Mouse (Mus musculus): ENCODE data around the gene Nop56. TPM values are rescaled to one million over a fixed set of nuclear protein-coding genes. Genes with fewer than 3 reads are reported as not detected.

The Nop56 gene
- total RNA-seq, 2 experiments from 2014 or later: 171 to 187 TPM

- peak; percentile 54 to 69 for DNase-seq (ENCODE audit: low spot score in 2 of 2)
Measured at GRCm38 (mm10) chr2:130294936-130295277, 20.7 kb downstream of the Nop56 start, which contains the start of gene Ebf4. Ebf4 (plus strand) TSS chr2:130295169.

- peak; percentile 68 to 77 for DNase-seq (ENCODE audit: low spot score in 2 of 2)
Measured at GRCm38 (mm10) chr2:130295331-130296133, 21.3 kb downstream of the Nop56 start.

GRCm38 (mm10) chr2:130296134-130296745, 22.0 kb downstream of the Nop56 start:
- DNase-seq (ENCODE audit: low spot score in 2 of 2): no peak

GRCm38 (mm10) chr2:130297580-130297979, 23.4 kb downstream of the Nop56 start:
- no peak for DNase-seq (ENCODE audit: low spot score in 2 of 2)

GRCm38 (mm10) chr2:130303014-130303413, 28.8 kb downstream of the Nop56 start:
- no peak for DNase-seq (ENCODE audit: low spot score in 2 of 2)

GRCm38 (mm10) chr2:130327057-130327456, 52.8 kb downstream of the Nop56 start:
- DNase-seq (ENCODE audit: low spot score in 2 of 2): no peak

Other genes starting within 250 kb of the Nop56 start
- under 1 TPM; 0.36 to 0.59 TPM for gene Tgm6, start 162.0 kb upstream of the Nop56 start, total RNA-seq (2021)
- 100 to 1,000 TPM; 103 to 106 TPM for gene Snrpb, start 95.0 kb upstream of the Nop56 start, total RNA-seq (2021)
- not detected for gene Tmc2, start 79.2 kb upstream of the Nop56 start, total RNA-seq (2021)
- gene Idh3b, start 10.1 kb downstream of the Nop56 start, total RNA-seq (2021): 100 to 1,000 TPM; 228 to 246 TPM
- gene Ebf4, start 20.7 kb downstream of the Nop56 start, total RNA-seq (2021): 10 to 100 TPM; 15.6 to 16.2 TPM
- 10 to 100 TPM; 16.9 to 20.0 TPM for gene Cpxm1, start 123.1 kb downstream of the Nop56 start, total RNA-seq (2021)
- gene Gm28372, start 130.8 kb downstream of the Nop56 start, total RNA-seq (2021): not detected
- not detected for gene 1700020A23Rik, start 130.8 kb downstream of the Nop56 start, total RNA-seq (2021)
- gene Tmem239, start 132.0 kb downstream of the Nop56 start, total RNA-seq (2021): not detected
- 10 to 100 TPM; 87.1 to 98.7 TPM for gene Vps16, start 149.9 kb downstream of the Nop56 start, total RNA-seq (2021)
- 10 to 100 TPM; 19.1 to 23.3 TPM for gene Pced1a, start 150.3 kb downstream of the Nop56 start, total RNA-seq (2021)
- gene Ptpra, start 175.8 kb downstream of the Nop56 start, total RNA-seq (2021): 100 to 1,000 TPM; 283 to 297 TPM